Mouse (Mus musculus) embryonic fibroblast, embryonic 13.5 days (primary cell): ENCODE results near the gene Cit.

ENCODE experiments used
- CTCF ChIP-seq: IDR thresholded peaks from 2 replicates; pipeline ENCODE4 v1.5.1; 2011; ENCODE audit warnings: mild to moderate bottlenecking, control low read depth, low read length, moderate library complexity, borderline replicate concordance; ENCODE audit not compliant: insufficient read depth
- POLR2A ChIP-seq: IDR thresholded peaks from 2 replicates; pipeline ENCODE4 v1.6.1; 2011; ENCODE audit warnings: low read depth, mild to moderate bottlenecking, control low read depth, low read length, moderate library complexity

- TF ChIP-seq CTCF (no peak), POLR2A (no peak)
Observed at GRCm38 (mm10) chr5:115978255-115978654, 133.2 kb downstream of the Cit start.
